Mouse (Mus musculus) embryonic fibroblast, embryonic 13.5 days (primary cell): ENCODE measurements at regions not wholly inside any gene's neighbourhood (a gene's known extent, or its start where the extent isn't known, plus 50 kb on each side); places are given as distances from the start of the nearest gene placed in this dataset.

Experiments used
- H3K27ac ChIP-seq: 2 replicates; pipeline ENCODE4 v1.5.1; 2012; ENCODE audit warnings: low read length, control low read depth, inconsistent platforms; ENCODE audit not compliant: insufficient read depth
- H3K4me1 ChIP-seq: 2 replicates; pipeline ENCODE4 v1.6.1; 2011; ENCODE audit warnings: low read length; ENCODE audit not compliant: control insufficient read depth, insufficient read depth
- H3K4me3 ChIP-seq: 2 replicates; pipeline ENCODE4 v1.5.1; 2011; ENCODE audit warnings: mild to moderate bottlenecking, control low read depth, low read length; ENCODE audit not compliant: insufficient read depth
- CTCF ChIP-seq: IDR thresholded peaks from 2 replicates; pipeline ENCODE4 v1.5.1; 2011; ENCODE audit warnings: mild to moderate bottlenecking, control low read depth, low read length, moderate library complexity, borderline replicate concordance; ENCODE audit not compliant: insufficient read depth
- POLR2A ChIP-seq: IDR thresholded peaks from 2 replicates; pipeline ENCODE4 v1.6.1; 2011; ENCODE audit warnings: low read depth, mild to moderate bottlenecking, control low read depth, low read length, moderate library complexity

DNA sequence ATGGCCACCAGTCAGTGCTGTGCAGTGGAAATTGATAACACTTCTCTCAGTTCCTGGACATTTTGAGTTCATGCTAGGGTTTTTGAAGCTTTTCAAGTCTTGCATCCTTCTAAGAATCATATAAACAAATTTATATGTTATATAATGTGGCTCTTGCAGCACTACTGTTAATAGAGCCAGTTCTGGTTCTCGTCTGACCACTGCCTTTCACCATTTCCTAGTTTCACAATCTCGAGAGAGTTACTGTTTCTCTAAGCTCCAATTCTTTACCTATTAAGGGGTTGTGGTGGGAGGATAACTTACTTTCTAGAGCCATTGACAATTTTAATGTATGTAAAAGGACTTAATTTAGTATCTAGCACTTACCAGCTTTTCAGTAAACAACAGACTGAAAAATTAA lies 244.2 kb upstream of the Sash1 start:
- TF ChIP-seq POLR2A: no peak
- TF ChIP-seq CTCF: no peak
- Histone ChIP-seq H3K4me3 (no peak overlapping the region), H3K4me1 (no peaks in the 10 kb centered on the region), H3K27ac (no peak overlapping the region)

- TF ChIP-seq POLR2A (no peak), CTCF (no peak)
- Histone ChIP-seq H3K4me1 (no peaks in the 10 kb centered on the region), H3K27ac (no peak overlapping the region), H3K4me3 (no peak overlapping the region)
Measured at GRCm38 (mm10) chr10:9119249-9119648, 233.4 kb upstream of the Sash1 start.

- Histone ChIP-seq H3K27ac (no peak overlapping the region), H3K4me3 (no peak overlapping the region), H3K4me1 (no peaks in the 10 kb centered on the region)
- TF ChIP-seq POLR2A: no peak
Measured at GRCm38 (mm10) chr10:9117648-9118551, 232.0 kb upstream of the Sash1 start.

- no peak overlapping the region for H3K27ac ChIP-seq
- TF ChIP-seq POLR2A (no peak), CTCF (no peak)
- no peaks in the 10 kb centered on the region for H3K4me1 ChIP-seq
- H3K4me3 ChIP-seq: no peak overlapping the region
Measured at GRCm38 (mm10) chr10:9117134-9117533, 231.3 kb upstream of the Sash1 start.

DNA sequence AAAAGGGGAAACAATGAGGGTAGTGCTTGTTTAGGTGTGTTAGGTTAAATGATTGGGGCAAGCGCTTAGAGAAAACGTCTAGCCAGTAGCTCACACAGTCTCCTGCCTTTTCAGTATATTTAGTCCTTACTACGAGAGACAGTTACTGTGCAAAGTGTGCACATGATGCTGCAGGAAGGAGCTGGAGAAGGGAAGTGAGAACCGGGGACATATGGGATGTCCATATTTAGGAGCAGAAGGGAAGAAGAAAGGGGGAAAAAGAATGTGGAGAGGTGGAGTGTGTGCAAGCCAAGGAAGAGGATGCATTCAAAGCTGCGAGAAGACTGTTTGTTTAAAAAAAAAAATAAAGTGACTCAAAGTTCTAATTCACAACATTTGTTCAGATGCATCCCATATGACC lies 227.8 kb upstream of the Sash1 start:
- no peak overlapping the region for H3K4me3 ChIP-seq
- TF ChIP-seq POLR2A (no peak), CTCF (no peak)
- H3K27ac ChIP-seq: no peak overlapping the region
- H3K4me1 ChIP-seq: no peaks in the 10 kb centered on the region

- Histone ChIP-seq H3K4me3 (no peak overlapping the region), H3K27ac (no peak overlapping the region), H3K4me1 (no peaks in the 10 kb centered on the region)
- TF ChIP-seq POLR2A (no peak), CTCF (no peak)
Measured at GRCm38 (mm10) chr10:9111051-9111450, 225.2 kb upstream of the Sash1 start.

DNA sequence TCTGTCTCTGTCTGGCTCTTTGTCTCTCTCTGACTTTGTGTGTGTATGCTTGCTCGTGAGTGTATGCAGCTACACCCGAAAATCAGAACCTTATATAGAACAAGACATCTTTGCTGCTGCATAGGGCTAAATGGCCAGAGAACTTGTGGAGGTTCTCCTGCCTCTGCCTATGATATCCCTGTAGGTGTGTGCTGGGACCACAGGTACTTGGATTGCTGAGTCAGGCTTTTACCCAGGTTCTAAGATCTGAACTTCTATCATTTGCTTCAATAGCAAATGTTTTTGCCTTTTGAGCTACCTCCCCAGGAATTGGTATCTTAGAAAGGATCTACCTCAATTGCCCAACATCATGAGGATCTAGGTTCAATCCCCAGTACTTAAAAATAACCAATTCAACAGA lies 210.3 kb upstream of the Sash1 start:
- TF ChIP-seq CTCF (no peak), POLR2A (no peak)
- Histone ChIP-seq H3K27ac (no peak overlapping the region), H3K4me3 (no peak overlapping the region), H3K4me1 (peaks cover 3% of the 10 kb centered on the region; the same call in 1 of the 2 replicates)

- Histone ChIP-seq H3K27ac (no peak overlapping the region), H3K4me3 (no peak overlapping the region)
- TF ChIP-seq POLR2A (no peak), CTCF (no peak)
Measured at GRCm38 (mm10) chr10:9095163-9095562, 209.3 kb upstream of the Sash1 start.

GRCm38 (mm10) chr10:9092237-9092885 lies 206.5 kb upstream of the Sash1 start:
- H3K27ac ChIP-seq: no peak overlapping the region
- TF ChIP-seq POLR2A: no peak
- no peak for TF ChIP-seq CTCF
- H3K4me3 ChIP-seq: no peak overlapping the region
- peaks cover 3% of the 10 kb centered on the region; the same call in 1 of the 2 replicates for H3K4me1 ChIP-seq

More at GRCm38 (mm10) chr10:9095163-9095562, 209.3 kb upstream of the Sash1 start:
- peaks cover 3% of the 10 kb centered on the region; the same call in 1 of the 2 replicates for H3K4me1 ChIP-seq

- Histone ChIP-seq H3K4me3 (no peak overlapping the region), H3K4me1 (peaks cover 3% of the 10 kb centered on the region; the same call in 1 of the 2 replicates), H3K27ac (no peak overlapping the region)
- TF ChIP-seq POLR2A (no peak), CTCF (no peak)
Measured at GRCm38 (mm10) chr10:9090961-9091360, 205.1 kb upstream of the Sash1 start.

DNA sequence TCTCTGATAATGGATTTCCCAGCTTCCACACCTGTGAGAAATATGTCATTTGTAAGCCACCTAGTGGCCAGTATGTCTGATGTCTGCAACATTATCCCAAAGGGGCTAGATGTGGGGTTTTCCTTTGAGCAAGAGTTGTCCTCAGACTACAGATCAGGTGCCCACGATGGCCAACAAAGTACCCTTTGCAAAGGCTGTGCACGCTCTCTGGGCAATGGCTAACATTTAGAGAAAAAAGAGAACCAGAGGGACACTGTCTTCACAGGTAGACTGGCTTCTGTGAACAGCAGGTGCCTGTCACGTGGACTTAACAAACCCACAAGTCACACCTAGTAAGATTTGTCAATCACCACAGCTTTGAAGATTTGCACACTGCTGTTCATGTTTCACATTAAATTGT lies 202.0 kb upstream of the Sash1 start:
- peaks cover 3% of the 10 kb centered on the region; the same call in 1 of the 2 replicates for H3K4me1 ChIP-seq
- TF ChIP-seq POLR2A: no peak
- TF ChIP-seq CTCF: no peak
- no peak overlapping the region for H3K4me3 ChIP-seq
- H3K27ac ChIP-seq: no peak overlapping the region
